ENCODE assay signal across 13 mouse cellular contexts in genomic region chr1:23379321-23379720, GRCm38 (mm10). TPM values are rescaled to one million over a fixed set of nuclear protein-coding genes. Genes with fewer than 3 reads are reported as not detected.
A peak's percentile ranks its signal among the peaks of the same experiment; 100 is the strongest.
DNase-seq lines count a peak whose midpoint lies in the region; ATAC-seq and TF ChIP-seq lines count a peak whose summit lies in the region.
"Had no signal": no experiment of that assay in that cellular context is flagged by ENCODE, and none has a peak within 500 bp of the region (broad histone marks: within the 10 kb centered on the region; RNA-seq: fewer than 3 reads in every experiment).

No protein-coding gene starts in this region.

- H3K4me1 ChIP-seq in lung, postnatal 0 days (ENCODE audit: insufficient read depth, low read depth, low read length), result peaks cover 3% of the 10 kb centered on the region; the same call in 1 of the 2 replicates
- H3K4me1 ChIP-seq in lung, adult 2 months (ENCODE audit: control insufficient read depth, insufficient read depth, low read length), result peaks cover 7% of the 10 kb centered on the region
- peaks cover 42% of the 10 kb centered on the region for H3K4me1 ChIP-seq in hindbrain, embryonic 15.5 days (replicated peaks)
- peaks cover 44% of the 10 kb centered on the region for H3K4me1 ChIP-seq in neural tube, embryonic 13.5 days (replicated peaks)

- H3K9me3 ChIP-seq in lung, postnatal 0 days (ENCODE audit: low read length), result no peaks in the 10 kb centered on the region
- no peaks in the 10 kb centered on the region for H3K9me3 ChIP-seq in hindbrain, embryonic 15.5 days
- H3K9me3 ChIP-seq in neural tube, embryonic 13.5 days, result no peaks in the 10 kb centered on the region
- H3K9me3 ChIP-seq: lung, embryonic 15.5 days had no signal

- TF ChIP-seq EP300 in lung, postnatal 0 days (IDR thresholded peaks at IDR 0.05), result no peak

- H3K27ac ChIP-seq in gastrocnemius, adult 2 months, result no peak overlapping the region
- no peak overlapping the region for H3K27ac ChIP-seq in lung, postnatal 0 days (ENCODE audit: low read length)
- no peak overlapping the region for H3K27ac ChIP-seq in hindbrain, embryonic 15.5 days (replicated peaks)
- peak overlapping the region; percentile 20; the same call in 1 of the 2 replicates for H3K27ac ChIP-seq in neural tube, embryonic 13.5 days (replicated peaks)
- H3K27ac ChIP-seq: lung, embryonic 15.5 days had no signal

- no peak for TF ChIP-seq POLR2A in lung, adult 2 months (IDR thresholded peaks at IDR 0.05; ENCODE audit: borderline replicate concordance, extremely low read depth, low read depth, low read length)

- DNase-seq in gastrocnemius, adult 2 months, result no peak
- no peak for DNase-seq in gastrocnemius, adult 8-10 months (ENCODE audit: low spot score in 2 of 2)
- no peak for DNase-seq in lung, postnatal 0 days (ENCODE audit: low spot score)
- no peak for DNase-seq in lung, adult 2 months
- no peak for DNase-seq in urinary bladder, postnatal 14 days (ENCODE audit: low spot score)
- no peak for DNase-seq in embryo, embryonic 10.5 days (ENCODE audit: low spot score)
- DNase-seq: adrenal gland, postnatal 14 days; gastrocnemius, postnatal 36 days had no signal

- no peak for ATAC-seq in lung, postnatal 0 days
- no peak for ATAC-seq in hindbrain, embryonic 15.5 days (ENCODE audit: low FRiP score, low read depth)
- no peak for ATAC-seq in neural tube, embryonic 13.5 days (ENCODE audit: low read depth)
- ATAC-seq: intestine, embryonic 16.5 days; Patski had no signal

- no peak for TF ChIP-seq CTCF in gastrocnemius, adult 2 months (IDR thresholded peaks at IDR 0.05)
- TF ChIP-seq CTCF in lung, postnatal 0 days (IDR thresholded peaks at IDR 0.05), result no peak
- TF ChIP-seq CTCF in lung, adult 2 months (IDR thresholded peaks at IDR 0.05; ENCODE audit: insufficient read depth, low read length), result no peak

- no peak overlapping the region for H3K9ac ChIP-seq in lung, postnatal 0 days (replicated peaks; ENCODE audit: low read depth)
- H3K9ac ChIP-seq in hindbrain, embryonic 15.5 days, result no peak overlapping the region
- H3K9ac ChIP-seq in neural tube, embryonic 13.5 days, result peak overlapping the region; percentile 58
- H3K9ac ChIP-seq: lung, embryonic 15.5 days had no signal

- 76% methylated on average over 6 of the region's 6 CpGs for WGBS in lung, postnatal 0 days
- 79% methylated on average over 6 of the region's 6 CpGs for WGBS in lung, adult 2 months
- WGBS in hindbrain, embryonic 15.5 days, result 25% methylated on average over 6 of the region's 6 CpGs
- 41% methylated on average over 6 of the region's 6 CpGs for WGBS in neural tube, embryonic 13.5 days

- intact Hi-C loops in gastrocnemius, adult 2 months (cut with DNase I), result no loop called here

- peak overlapping the region; percentile 14; the same call in 1 of the 2 replicates for H3K4me2 ChIP-seq in lung, postnatal 0 days (replicated peaks; ENCODE audit: low read depth, low read length)
- H3K4me2 ChIP-seq in hindbrain, embryonic 15.5 days, result peak overlapping the region; percentile 90
- peak overlapping the region; percentile 85 for H3K4me2 ChIP-seq in neural tube, embryonic 13.5 days
- H3K4me2 ChIP-seq: lung, embryonic 15.5 days had no signal

- H3K4me3 ChIP-seq in gastrocnemius, adult 2 months, result peak overlapping the region; percentile 15; the same call in 1 of the 2 replicates
- H3K4me3 ChIP-seq in lung, postnatal 0 days (ENCODE audit: low read depth, low read length), result no peak overlapping the region
- no peak overlapping the region for H3K4me3 ChIP-seq in lung, adult 2 months (replicated peaks; ENCODE audit: extremely low read depth, low read depth, low read length)
- H3K4me3 ChIP-seq in hindbrain, embryonic 15.5 days, result peak overlapping the region; percentile 27
- peak overlapping the region; percentile 84 for H3K4me3 ChIP-seq in neural tube, embryonic 13.5 days
- H3K4me3 ChIP-seq: lung, embryonic 15.5 days had no signal

- H3K27me3 ChIP-seq in lung, postnatal 0 days (replicated peaks; ENCODE audit: insufficient read depth, low read length), result no peaks in the 10 kb centered on the region
- H3K27me3 ChIP-seq in hindbrain, embryonic 15.5 days, result no peaks in the 10 kb centered on the region
- no peaks in the 10 kb centered on the region for H3K27me3 ChIP-seq in neural tube, embryonic 13.5 days
- H3K27me3 ChIP-seq: lung, embryonic 15.5 days had no signal

- H3K36me3 ChIP-seq in lung, postnatal 0 days (ENCODE audit: insufficient read depth, low read length), result peaks cover 6% of the 10 kb centered on the region; the same call in 1 of the 2 replicates
- peaks cover 11% of the 10 kb centered on the region; the same call in 1 of the 2 replicates for H3K36me3 ChIP-seq in hindbrain, embryonic 15.5 days
- peaks cover 11% of the 10 kb centered on the region for H3K36me3 ChIP-seq in neural tube, embryonic 13.5 days
- H3K36me3 ChIP-seq: lung, embryonic 15.5 days had no signal

RNA-seq across cellular contexts. Expression of gene Ogfrl1, which starts 18.3 kb away (rescaled TPM):
- total RNA-seq in gastrocnemius, adult 2 months (2021), result 1 to 10 TPM; 5.9 to 7.2 TPM
- 1 to 10 TPM; 4.6 to 8.3 (median 6.8) TPM for total RNA-seq in gastrocnemius, adult 8-10 months (2022)
- polyA plus RNA-seq in lung, postnatal 0 days (2015; fragmentation: Nextera tagmentation; extraction: Ambion mirVana), result 11.1 and 14.0 TPM in 2 replicates
- 7.4 and 7.9 TPM in 2 replicates for polyA plus RNA-seq in lung, adult 2 months (2012; rRNA removed)
- 15.3 and 17.6 TPM in 2 replicates for polyA plus RNA-seq in hindbrain, embryonic 15.5 days (2015; fragmentation: Nextera tagmentation; extraction: Ambion mirVana)
- polyA plus RNA-seq in neural tube, embryonic 13.5 days (2015; fragmentation: Nextera tagmentation; extraction: Ambion mirVana), result 22.5 and 25.4 TPM in 2 replicates

Comparison
In these comparisons a context has a peak if more than half of its experiments do, and no peak if none do; other contexts are left out.
1. H3K4me3 ChIP-seq: peak in gastrocnemius, adult 2 months (single experiment), hindbrain, embryonic 15.5 days (single experiment) and neural tube, embryonic 13.5 days (single experiment); none in lung, postnatal 0 days (single experiment) and lung, adult 2 months (single experiment).
2. H3K4me2 ChIP-seq: peak in every context shown above with its lines; median percentile 90 in hindbrain, embryonic 15.5 days; 85 in neural tube, embryonic 13.5 days; 14 in lung, postnatal 0 days.